Mouse (Mus musculus) ES-E14 (cell line): Measurements from ENCODE around the gene Rpl13a.

Source experiments
- CHD2 ChIP-seq: IDR thresholded peaks from 2 replicates; pipeline ENCODE4 v1.6.1; 2014; ENCODE audit warnings: mild to moderate bottlenecking, low read depth, low read length, inconsistent platforms
- HCFC1 ChIP-seq: IDR thresholded peaks from 2 replicates; pipeline ENCODE4 v1.6.1; 2012; ENCODE audit warnings: low read length, inconsistent platforms, borderline replicate concordance; ENCODE audit not compliant: insufficient read depth
- MAFK ChIP-seq: IDR thresholded peaks from 2 replicates; pipeline ENCODE4 v1.6.1; 2014; ENCODE audit warnings: mild to moderate bottlenecking, low read depth, low read length, inconsistent platforms; ENCODE audit not compliant: insufficient read depth
- ZC3H11A ChIP-seq: IDR thresholded peaks from 2 replicates; pipeline ENCODE4 v1.6.1; 2012; ENCODE audit warnings: low read depth, mild to moderate bottlenecking, inconsistent platforms, low read length, borderline replicate concordance
- ZNF384 ChIP-seq: IDR thresholded peaks from 2 replicates; pipeline ENCODE4 v1.6.1; 2012; ENCODE audit warnings: low read depth, low read length, inconsistent platforms

- no peak for TF ChIP-seq ZC3H11A
- no peak for TF ChIP-seq MAFK
- TF ChIP-seq CHD2 = no peak
- no peak for TF ChIP-seq ZNF384
- no peak for TF ChIP-seq HCFC1
These were observed 38.1 kb downstream of the Rpl13a start for GRCm38 (mm10) chr7:45090251-45090977.
